Mouse (Mus musculus) embryonic facial prominence, embryonic 14.5 days (tissue): ENCODE measurements around the gene Ndst2. TPM values are rescaled to one million over a fixed set of nuclear protein-coding genes. Genes with fewer than 3 reads are reported as not detected.
"Not testable (repeated sequence)": the region's sequence is repeated elsewhere in the genome, so short reads cannot be mapped to it uniquely, and the experiment has no call there.

Experiments used
- ATAC-seq: fragments of 200-750 bp; cut with Nextera tagmentation; 2 replicates; pipeline ENCODE4 v1.8.0; 2017; ENCODE audit warnings: low read depth, moderate number of reproducible peaks, moderate TSS enrichment
- DNase-seq: peaks from one replicate; pipeline ENCODE4 v3.0.0-alpha.2; 2015; ENCODE audit warnings: low spot score
- H3K27ac ChIP-seq: fragments of 300-500 bp; sonication (generic); replicated peaks from 2 replicates; pipeline ENCODE4 v1.5.1; 2014; ENCODE audit warnings: low read depth, mild to moderate bottlenecking, low read length, moderate library complexity
- H3K27me3 ChIP-seq: fragments of 300-500 bp; sonication (generic); replicated peaks from 2 replicates; pipeline ENCODE4 v1.6.1; 2014; ENCODE audit warnings: low read length; ENCODE audit not compliant: control insufficient read depth, insufficient read depth
- H3K36me3 ChIP-seq: fragments of 300-500 bp; sonication (generic); 2 replicates; pipeline ENCODE4 v1.6.1; 2014; ENCODE audit warnings: low read length, mixed read lengths; ENCODE audit not compliant: control insufficient read depth, insufficient read depth
- H3K4me1 ChIP-seq: fragments of 300-500 bp; sonication (generic); 2 replicates; pipeline ENCODE4 v1.6.1; 2014; ENCODE audit warnings: antibody characterized with exemption, low read length; ENCODE audit not compliant: control insufficient read depth, insufficient read depth
- H3K4me2 ChIP-seq: fragments of 300-500 bp; sonication (generic); 2 replicates; pipeline ENCODE4 v1.6.1; 2014; ENCODE audit warnings: low read depth, mild to moderate bottlenecking, low read length, moderate library complexity, mixed read lengths
- H3K4me3 ChIP-seq: fragments of 300-500 bp; sonication (generic); 2 replicates; pipeline ENCODE4 v1.5.1; 2014; ENCODE audit warnings: low read depth, mild to moderate bottlenecking, low read length
- H3K9ac ChIP-seq: fragments of 300-500 bp; sonication (generic); 2 replicates; pipeline ENCODE4 v1.6.1; 2014; ENCODE audit warnings: low read depth, mild to moderate bottlenecking, low read length, moderate library complexity, mixed read lengths
- H3K9me3 ChIP-seq: fragments of 300-500 bp; sonication (generic); 2 replicates; pipeline ENCODE4 v1.6.1; 2016; ENCODE audit warnings: low read length; ENCODE audit not compliant: control insufficient read depth
- WGBS: fragments of 180-500 bp; shearing (Covaris S2); extraction: QIAGEN DNeasy Blood & Tissue Kit; methylation state at CpG from one replicate; pipeline ENCODE4 v1.1.7; 2014; 5-methylcytosine and 5-hydroxymethylcytosine counted together
- polyA plus RNA-seq: library from polyadenylated mRNA; unstranded; fragments of >200 nt; fragmentation: Nextera tagmentation; extraction: Ambion mirVana; gene quantifications from 2 replicates; pipeline ENCODE4 v1.2.1, GENCODE M21; 2014

The Ndst2 gene
- polyA plus RNA-seq, 1 experiment from 2014 or later, result 33.7 TPM

GRCm38 (mm10) chr14:20718443-20718842, 15.9 kb downstream of the Ndst2 start:
- Histone ChIP-seq H3K4me1 (no peaks in the 10 kb centered on the region), H3K4me3 (no peak overlapping the region), H3K36me3 (peaks cover 100% of the 10 kb centered on the region), H3K4me2 (no peak overlapping the region), H3K9me3 (no peaks in the 10 kb centered on the region), H3K27ac (no peak overlapping the region), H3K9ac (no peak overlapping the region), H3K27me3 (no peaks in the 10 kb centered on the region)
- ATAC-seq (no peak), DNase-seq (no peak)
- WGBS, result 84% methylated on average over 10 of the region's 10 CpGs

GRCm38 (mm10) chr14:20713832-20714231, 20.5 kb downstream of the Ndst2 start:
- Histone ChIP-seq H3K27me3 (no peaks in the 10 kb centered on the region), H3K4me1 (peaks cover 5% of the 10 kb centered on the region), H3K4me3 (no peak overlapping the region), H3K9me3 (no peaks in the 10 kb centered on the region), H3K36me3 (peaks cover 90% of the 10 kb centered on the region), H3K9ac (no peak overlapping the region), H3K4me2 (no peak overlapping the region), H3K27ac (no peak overlapping the region)
- no peak for DNase-seq
- 81% methylated on average over 11 of the region's 11 CpGs for WGBS
- ATAC-seq, result no peak

- DNase-seq (no peak), ATAC-seq (no peak)
- Histone ChIP-seq H3K9ac (peak overlapping the region; percentile 95), H3K4me3 (peak overlapping the region; percentile 97), H3K4me2 (peak overlapping the region; percentile 75), H3K36me3 (peaks cover 40% of the 10 kb centered on the region), H3K27ac (peak overlapping the region; percentile 80; the same call in 1 of the 2 replicates), H3K9me3 (no peaks in the 10 kb centered on the region), H3K27me3 (no peaks in the 10 kb centered on the region), H3K4me1 (peaks cover 10% of the 10 kb centered on the region)
- 7% methylated on average over 10 of the region's 10 CpGs for WGBS
Measured at GRCm38 (mm10) chr14:20708239-20708638, 26.1 kb downstream of the Ndst2 start.

GRCm38 (mm10) chr14:20707201-20708190, 26.9 kb downstream of the Ndst2 start, which contains the start of gene Zswim8:
Gene Zswim8, plus strand, starts transcription at chr14:20707552.
- DNase-seq, result peak; percentile 97
- H3K36me3 ChIP-seq, result peaks cover 32% of the 10 kb centered on the region
- peaks cover 10% of the 10 kb centered on the region for H3K4me1 ChIP-seq
- under 1% methylated on average over 44 of the region's 80 CpGs for WGBS
- no peaks in the 10 kb centered on the region for H3K9me3 ChIP-seq
- peak within 1 kb of the TSS; percentile 75 for H3K4me2 ChIP-seq
- H3K9ac ChIP-seq, result peak within 1 kb of the TSS; percentile 95
- no peaks in the 10 kb centered on the region for H3K27me3 ChIP-seq
- peak within 1 kb of the TSS; percentile 97 for H3K4me3 ChIP-seq
- ATAC-seq, result peak; percentile 94
- H3K27ac ChIP-seq, result peak within 1 kb of the TSS; percentile 80

GRCm38 (mm10) chr14:20703461-20703860, 30.9 kb downstream of the Ndst2 start:
- Histone ChIP-seq H3K9ac (peak overlapping the region; percentile 92), H3K4me2 (peak overlapping the region; percentile 75), H3K4me3 (peak overlapping the region; percentile 85), H3K36me3 (peaks cover 24% of the 10 kb centered on the region), H3K4me1 (peaks cover 12% of the 10 kb centered on the region), H3K27ac (peak overlapping the region; percentile 89)
- DNase-seq, H3K9me3 ChIP-seq, ATAC-seq, H3K27me3 ChIP-seq: not testable (repeated sequence)
- 7% methylated on average over 7 of the region's 8 CpGs for WGBS

GRCm38 (mm10) chr14:20702741-20703381, 31.5 kb downstream of the Ndst2 start, which contains the start of gene Chchd1:
Gene Chchd1, plus strand, starts transcription at chr14:20703006.
- no peaks in the 10 kb centered on the region for H3K9me3 ChIP-seq
- peak within 1 kb of the TSS; percentile 75 for H3K4me2 ChIP-seq
- peak within 1 kb of the TSS; percentile 92 for H3K9ac ChIP-seq
- peak; percentile 70 for ATAC-seq
- H3K27ac ChIP-seq, result peak within 1 kb of the TSS; percentile 89
- DNase-seq, result peak; percentile 89
- WGBS, result under 1% methylated on average over 61 of the region's 61 CpGs
- no peaks in the 10 kb centered on the region for H3K27me3 ChIP-seq
- peaks cover 30% of the 10 kb centered on the region for H3K36me3 ChIP-seq
- peaks cover 11% of the 10 kb centered on the region for H3K4me1 ChIP-seq
- peak within 1 kb of the TSS; percentile 85 for H3K4me3 ChIP-seq

- peak; percentile 19 for ATAC-seq
- peaks cover 31% of the 10 kb centered on the region for H3K36me3 ChIP-seq
- no peaks in the 10 kb centered on the region for H3K9me3 ChIP-seq
- H3K4me3 ChIP-seq, result peak overlapping the region; percentile 85
- H3K27me3 ChIP-seq, result no peaks in the 10 kb centered on the region
- peak overlapping the region; percentile 92 for H3K9ac ChIP-seq
- peaks cover 16% of the 10 kb centered on the region for H3K4me1 ChIP-seq
- DNase-seq, result no peak
- 9% methylated on average over 15 of the region's 15 CpGs for WGBS
- peak overlapping the region; percentile 89 for H3K27ac ChIP-seq
- peak overlapping the region; percentile 75 for H3K4me2 ChIP-seq
Measured at GRCm38 (mm10) chr14:20702096-20702740, 32.1 kb downstream of the Ndst2 start.

- Histone ChIP-seq H3K36me3 (peaks cover 31% of the 10 kb centered on the region), H3K9ac (peak overlapping the region; percentile 92), H3K9me3 (no peaks in the 10 kb centered on the region), H3K27ac (0 out of 2 replicates have a peak overlapping the region, but pooled peaks have one; percentile 29), H3K27me3 (no peaks in the 10 kb centered on the region), H3K4me3 (peak overlapping the region; percentile 85), H3K4me1 (peaks cover 22% of the 10 kb centered on the region), H3K4me2 (peak overlapping the region; percentile 75)
- WGBS, result 81% methylated on average over 8 of the region's 8 CpGs
- ATAC-seq (no peak), DNase-seq (no peak)
Measured at GRCm38 (mm10) chr14:20701554-20701953, 32.8 kb downstream of the Ndst2 start.
